Mouse (Mus musculus): ENCODE results near the gene H1fnt.

H1fnt gene

DNA sequence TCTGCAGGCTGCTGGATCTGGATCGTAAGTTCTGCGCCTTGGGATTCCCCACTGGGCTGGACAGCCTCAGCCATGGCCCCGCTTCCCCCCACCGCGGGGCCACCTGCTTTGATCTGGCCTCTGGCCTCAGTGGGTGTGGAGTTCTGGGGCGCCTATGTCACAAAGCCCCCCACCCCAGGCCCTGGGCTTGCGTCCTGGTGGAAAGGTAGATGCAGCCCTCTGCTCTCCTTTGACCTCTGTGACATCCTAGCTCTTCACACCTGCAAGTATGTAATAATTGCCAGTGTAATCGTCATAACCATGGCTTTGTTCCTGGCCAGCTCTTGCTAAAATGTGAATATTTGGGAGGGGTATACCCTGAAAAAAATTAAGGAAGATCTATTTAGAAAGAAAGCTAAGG lies at the start of gene H1fnt:
Gene H1fnt, minus strand, starts transcription at position 101 of the 400 bp plus-strand sequence.
- DNase-seq (ENCODE audit: extremely low spot score, low read depth, low spot score): no peak

- DNase-seq (ENCODE audit: extremely low spot score, low read depth, low spot score): no peak
Observed at GRCm38 (mm10) chr15:98295628-98296551, 38.8 kb upstream of the H1fnt start, which contains the start of gene Zfp641. Gene Zfp641, minus strand, starts transcription at chr15:98296161.

- DNase-seq (ENCODE audit: extremely low spot score, low read depth, low spot score): no peak
Observed at GRCm38 (mm10) chr15:98293651-98294050, 36.6 kb upstream of the H1fnt start.

DNA sequence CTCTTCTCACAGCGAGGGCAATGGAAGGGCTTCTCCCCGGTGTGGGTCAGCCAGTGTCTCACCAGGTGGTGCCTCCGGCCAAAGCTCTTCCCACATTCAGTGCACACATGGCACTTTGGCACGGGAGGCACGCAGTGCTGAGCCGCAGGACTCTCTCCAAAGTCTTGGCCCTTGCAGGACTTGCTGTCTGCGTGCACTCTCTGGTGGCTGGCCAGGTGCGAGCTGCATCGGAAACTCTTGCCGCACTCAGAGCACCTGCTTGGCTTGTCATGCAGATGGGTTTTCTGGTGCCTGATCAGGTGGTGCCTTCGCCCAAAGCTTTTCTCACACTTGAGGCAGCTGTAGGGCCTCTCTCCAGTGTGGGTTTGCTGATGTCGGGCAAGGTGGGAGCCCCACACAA lies 31.5 kb upstream of the H1fnt start:
- DNase-seq (ENCODE audit: extremely low spot score, low read depth, low spot score): no peak

GRCm38 (mm10) chr15:98286418-98286817 lies 29.3 kb upstream of the H1fnt start:
- DNase-seq (ENCODE audit: extremely low spot score, low read depth, low spot score): no peak

DNA sequence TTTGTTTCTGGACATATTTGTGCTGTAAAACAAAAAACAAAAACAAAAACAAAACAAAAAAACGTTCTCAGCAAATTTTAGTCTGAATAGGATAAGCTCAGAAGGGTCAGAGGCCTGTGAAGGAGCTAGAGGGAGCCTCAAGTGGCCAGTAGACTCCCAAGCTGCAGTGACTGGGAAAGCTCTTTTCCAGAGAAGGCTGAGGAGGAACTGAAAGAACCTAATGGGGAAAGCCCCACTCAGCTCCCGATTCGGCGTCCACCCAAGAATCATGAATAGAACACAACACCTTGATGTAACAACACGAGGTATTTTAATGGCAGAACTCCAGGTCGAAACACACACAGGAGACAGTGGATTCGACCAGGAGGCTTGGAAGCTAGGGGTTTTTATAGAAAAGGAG lies 683 bp upstream of the H1fnt start:
- DNase-seq (ENCODE audit: extremely low spot score, low read depth, low spot score): no peak

DNA sequence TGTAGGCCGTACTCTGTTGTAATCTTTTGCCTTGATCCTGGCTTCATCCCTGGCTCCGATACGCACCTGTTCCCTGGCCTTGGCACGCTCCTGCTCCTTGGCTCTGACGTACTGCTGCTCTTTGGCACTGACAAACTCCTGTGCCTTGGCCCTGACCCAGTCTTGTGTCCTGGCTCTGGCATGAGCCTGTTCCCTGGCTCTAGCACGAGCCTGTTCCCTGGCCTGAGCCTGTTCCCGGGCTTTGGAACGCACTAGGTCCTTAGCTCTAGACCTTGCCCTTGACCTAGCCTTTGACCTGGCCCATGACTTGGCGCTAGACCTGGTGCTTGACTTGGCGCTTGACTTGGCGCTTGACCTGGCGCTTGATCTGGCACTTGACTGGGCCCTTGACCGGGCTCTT lies 822 bp downstream of the H1fnt start:
- DNase-seq (ENCODE audit: extremely low spot score, low read depth, low spot score): no peak

DNA sequence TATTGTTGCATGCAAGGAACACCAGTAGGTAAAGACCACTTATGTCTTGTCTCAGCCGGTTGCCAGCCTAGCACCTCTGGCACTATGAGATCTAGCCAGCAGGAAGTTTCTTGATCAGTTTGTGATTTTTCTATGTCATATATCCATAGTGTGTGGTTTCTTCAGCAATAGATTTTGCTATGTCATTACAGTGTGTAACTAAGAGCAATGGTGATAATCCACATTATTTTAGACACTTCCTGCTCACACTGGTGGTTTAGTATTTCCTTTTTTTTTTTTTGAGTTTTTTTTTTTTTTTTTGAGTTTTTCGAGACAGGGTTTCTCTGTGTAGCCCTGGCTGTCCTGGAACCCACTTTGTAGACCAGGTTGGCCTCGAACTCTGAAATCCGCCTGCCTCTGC lies 21.7 kb downstream of the H1fnt start:
- DNase-seq (ENCODE audit: extremely low spot score, low read depth, low spot score): no peak

- no peak for DNase-seq (ENCODE audit: extremely low spot score, low read depth, low spot score)
Observed at GRCm38 (mm10) chr15:98234350-98234749, 22.7 kb downstream of the H1fnt start, which contains the start of gene Olfr286. Gene Olfr286, minus strand, starts transcription at chr15:98234450.

DNA sequence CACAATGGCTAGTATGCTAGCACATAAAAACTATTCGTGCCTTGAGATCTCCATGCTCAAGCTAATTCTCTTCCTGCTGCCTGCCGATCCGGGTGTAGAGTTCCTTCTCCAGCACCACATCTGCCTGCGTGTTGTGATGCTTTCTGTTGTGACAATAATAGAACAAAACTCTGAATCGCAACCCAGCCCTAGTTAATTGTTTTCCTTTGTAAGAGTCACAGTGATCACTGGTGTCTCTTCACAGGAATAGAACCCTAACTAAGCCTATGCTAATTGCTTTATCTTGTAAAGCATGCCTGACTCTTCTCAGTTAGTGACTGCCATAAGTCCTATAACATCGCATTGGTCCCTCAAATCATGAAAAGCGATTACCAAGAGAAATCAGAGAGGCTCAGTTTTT lies 31.0 kb downstream of the H1fnt start:
- DNase-seq (ENCODE audit: extremely low spot score, low read depth, low spot score): no peak

DNA sequence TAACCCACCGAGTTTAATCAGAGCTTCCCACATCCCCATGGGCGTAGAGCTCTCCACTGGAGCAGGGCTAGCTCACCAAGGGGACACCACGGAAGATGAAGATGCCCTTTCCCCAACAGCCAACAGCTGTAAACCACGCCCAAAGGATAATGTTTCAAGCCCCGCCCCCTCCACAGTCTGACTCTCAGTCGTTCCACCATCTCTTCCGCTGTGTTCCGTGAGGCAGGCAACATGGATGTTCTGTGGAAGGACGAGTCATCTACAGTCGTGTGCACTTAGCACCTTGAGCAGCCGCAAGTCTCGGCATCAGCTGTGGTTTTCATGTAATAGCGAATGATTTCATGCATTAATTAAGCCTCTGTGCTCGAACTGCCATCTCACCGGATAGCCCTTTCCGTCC lies 31.5 kb downstream of the H1fnt start:
- no peak for DNase-seq (ENCODE audit: extremely low spot score, low read depth, low spot score)

- DNase-seq (ENCODE audit: extremely low spot score, low read depth, low spot score): no peak
Observed at GRCm38 (mm10) chr15:98222377-98222776, 34.7 kb downstream of the H1fnt start.

- DNase-seq (ENCODE audit: extremely low spot score, low read depth, low spot score): no peak
Observed at GRCm38 (mm10) chr15:98220877-98221276, 36.2 kb downstream of the H1fnt start, which contains the start of the genes Gm44579 and Olfr287. Gene Gm44579, minus strand, starts transcription at chr15:98220977. Gene Olfr287, minus strand, starts transcription at chr15:98221056.

- DNase-seq (ENCODE audit: extremely low spot score, low read depth, low spot score): no peak
Observed at GRCm38 (mm10) chr15:98214130-98214529, 43.0 kb downstream of the H1fnt start.

- no peak for DNase-seq (ENCODE audit: extremely low spot score, low read depth, low spot score)
Observed at GRCm38 (mm10) chr15:98213336-98213870, 43.7 kb downstream of the H1fnt start.

DNA sequence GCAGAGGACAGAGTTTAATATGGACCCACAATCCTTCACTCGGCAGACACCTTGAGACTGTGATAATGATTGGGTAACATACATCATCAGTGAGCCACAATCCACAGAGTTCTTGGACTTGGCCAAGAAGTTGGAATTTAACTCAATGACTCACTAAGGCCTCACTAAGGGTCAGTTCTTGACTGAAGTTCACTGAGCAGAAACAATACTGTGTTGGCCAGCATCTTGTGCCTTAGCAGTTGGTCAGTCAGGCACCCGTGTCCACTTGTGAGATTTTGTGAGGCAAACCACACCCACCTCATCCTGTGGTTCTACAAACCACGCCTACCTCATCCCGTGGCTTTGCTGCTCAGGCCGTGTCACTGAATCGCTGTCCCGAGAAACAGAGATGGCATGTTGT lies 47.4 kb downstream of the H1fnt start:
- no peak for DNase-seq (ENCODE audit: extremely low spot score, low read depth, low spot score)
